Mouse (Mus musculus) Patski (cell line): ENCODE measurements around the gene Add3. TPM values are rescaled to one million over a fixed set of nuclear protein-coding genes. Genes with fewer than 3 reads are reported as not detected.
A peak's percentile ranks its signal among the peaks of the same experiment; 100 is the strongest.

ENCODE experiments used
- ATAC-seq: fragments of 100-300 bp; one replicate; pipeline ENCODE4 v1.8.0; 2021
- CTCF ChIA-PET: fragments of 350-600 bp; sonication (Branson Sonifier 250); formaldehyde crosslinking; loops from one replicate; lab custom pipeline; 2022; ENCODE audit warnings: inconsistent platforms; lab: Charles Lee
- POLR2A ChIA-PET: fragments of 350-600 bp; sonication (Branson Sonifier 250); formaldehyde crosslinking; loops from one replicate; lab custom pipeline; 2022; ENCODE audit warnings: antibody characterized with exemption, inconsistent platforms; lab: Charles Lee
- DNase-seq: peaks from one replicate; pipeline ENCODE4 v3.0.0-alpha.2; 2011; ENCODE audit warnings: low read depth, low spot score
- H3K27me3 ChIP-seq: fragments of 371-371 bp; one replicate; pipeline ENCODE4 v1.5.1; 2021
- CTCF ChIP-seq: fragments of 100-300 bp; IDR thresholded peaks from one replicate; pipeline ENCODE4 v1.5.1; 2021
- in situ Hi-C: fragments of 300-500 bp; cut with MboI; formaldehyde crosslinking; loops from 3 replicates; pipeline ENCODE4 v1.11.1; 2018; ENCODE audit warnings: low pct_unique_long_range_greater_than_20kb, mixed read lengths
- polyA plus RNA-seq: library from polyadenylated mRNA; unstranded; gene quantifications from one replicate; pipeline ENCODE4 v1.2.3, GENCODE M21; 2021

The Add3 gene
- polyA plus RNA-seq, 1 experiment from 2014 or later: 38.4 TPM

DNA sequence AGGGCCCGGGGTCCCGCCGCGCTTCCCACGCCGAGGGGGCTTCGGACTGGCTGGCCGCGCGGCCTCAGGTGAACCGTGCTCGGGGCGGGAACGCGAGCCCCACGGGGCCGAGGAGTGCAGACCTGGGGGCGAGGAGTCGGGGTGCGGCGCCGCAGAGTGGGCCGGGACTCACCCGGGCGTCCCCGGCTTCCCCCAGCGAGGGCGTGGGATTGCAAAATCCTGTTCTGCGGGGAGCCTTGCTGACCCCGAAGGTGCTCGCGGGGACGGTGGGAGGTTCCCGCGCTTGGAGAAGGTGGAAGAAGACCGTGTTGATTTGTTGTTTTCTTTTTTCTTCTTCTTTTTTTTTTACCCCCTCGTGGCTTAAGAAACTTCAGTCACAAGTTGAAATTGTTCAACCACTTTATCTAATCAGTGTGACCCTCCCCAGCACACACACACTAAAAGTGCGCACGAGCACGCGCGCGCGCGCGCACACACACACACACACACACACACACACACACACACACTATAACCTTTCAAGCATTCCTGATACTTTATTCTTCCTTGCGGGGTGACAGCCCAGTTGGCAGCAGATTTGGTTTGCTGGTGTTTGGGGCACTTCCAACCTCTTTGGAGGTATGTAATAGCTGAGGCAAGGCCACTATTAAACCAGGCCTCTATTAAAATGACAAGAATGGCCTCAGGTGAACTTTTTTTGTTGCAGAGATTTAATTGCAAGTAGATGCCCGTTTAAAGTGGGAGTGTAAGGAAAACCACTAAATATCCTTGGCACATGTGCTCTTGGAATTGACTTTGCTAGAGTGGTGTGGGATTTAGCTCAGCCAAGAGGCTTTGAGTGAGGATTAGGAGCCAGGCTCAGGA, 3.1 kb downstream of the Add3 start:
- no peak for TF ChIP-seq CTCF
- DNase-seq: no peak
- CTCF ChIA-PET: interaction anchor here (1.1 to 1.7 kb wide), 5 partner anchors 22 to 136 kb away, joined by 3 to 5 read pairs (median 4); no protein-coding TSS in a partner anchor
- peak; percentile 7 for ATAC-seq
- in situ Hi-C loops: loop anchor here (5.0 kb wide), 1 partner anchor 106 kb away; no protein-coding TSS in a partner anchor
- POLR2A ChIA-PET: no interaction called here
- H3K27me3 ChIP-seq: no peaks in the 10 kb centered on the region

GRCm38 (mm10) chr19:53145075-53145474, 4.8 kb downstream of the Add3 start:
- no peak for ATAC-seq
- DNase-seq: no peak
- no peaks in the 10 kb centered on the region for H3K27me3 ChIP-seq
- ChIA-PET POLR2A (no interaction called here), CTCF (interaction anchor here (0.8 to 2.0 kb wide), 10 partner anchors 9 to 250 kb away, joined by 3 to 6 read pairs (median 3); partner anchors contain the start of gene Mxi1)
- TF ChIP-seq CTCF: no peak
- in situ Hi-C loops: no loop called here

- no peaks in the 10 kb centered on the region for H3K27me3 ChIP-seq
- ChIA-PET CTCF (no interaction called here), POLR2A (no interaction called here)
- DNase-seq (no peak), ATAC-seq (peak; percentile 80)
- TF ChIP-seq CTCF: peak; percentile 50
- in situ Hi-C loops: no loop called here
Measured at GRCm38 (mm10) chr19:53149381-53149780, 9.1 kb downstream of the Add3 start.

- in situ Hi-C loops: no loop called here
- POLR2A ChIA-PET: interaction anchor here (1.3 kb wide), 1 partner anchor 11 kb away, joined by 3 read pairs; no protein-coding TSS in a partner anchor
- ATAC-seq (no peak), DNase-seq (no peak)
- CTCF ChIA-PET: interaction anchor here (1.2 kb wide), 1 partner anchor 16 kb away, joined by 3 read pairs; no protein-coding TSS in a partner anchor
- no peak for TF ChIP-seq CTCF
- no peaks in the 10 kb centered on the region for H3K27me3 ChIP-seq
Measured at GRCm38 (mm10) chr19:53152451-53152850, 12.2 kb downstream of the Add3 start.

DNA sequence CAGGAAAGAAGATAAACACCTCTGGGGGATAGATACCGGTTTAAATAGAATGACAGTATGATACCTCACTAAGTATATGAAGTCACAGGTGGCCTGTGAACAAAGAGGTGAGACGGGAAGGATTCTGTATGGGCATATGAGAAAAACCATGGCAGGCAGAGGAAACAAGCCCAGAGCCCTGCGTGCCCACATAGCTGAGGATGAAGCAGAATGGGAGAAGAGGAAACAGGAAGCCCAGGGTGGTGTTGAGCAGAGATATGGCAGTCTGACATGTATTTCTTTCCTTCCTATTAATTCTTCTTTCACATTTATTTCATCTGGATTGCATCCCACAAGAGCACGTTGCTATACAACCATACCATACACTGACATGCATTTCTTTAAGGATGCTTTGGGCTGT, 12.9 kb downstream of the Add3 start:
- CTCF ChIA-PET: interaction anchor here (0.9 to 2.0 kb wide), 4 partner anchors 10 to 28 kb away, joined by 3 to 7 read pairs (median 4); no protein-coding TSS in a partner anchor
- DNase-seq: no peak
- no peak for ATAC-seq
- no peak for TF ChIP-seq CTCF
- H3K27me3 ChIP-seq: no peaks in the 10 kb centered on the region
- in situ Hi-C loops: no loop called here
- POLR2A ChIA-PET: no interaction called here

- TF ChIP-seq CTCF: no peak
- H3K27me3 ChIP-seq: no peaks in the 10 kb centered on the region
- POLR2A ChIA-PET: no interaction called here
- in situ Hi-C loops: no loop called here
- ATAC-seq: no peak
- CTCF ChIA-PET: interaction anchor here (0.9 to 2.0 kb wide), 5 partner anchors 9 to 27 kb away, joined by 3 to 7 read pairs (median 6); no protein-coding TSS in a partner anchor
- no peak for DNase-seq
Measured at GRCm38 (mm10) chr19:53154156-53154555, 13.9 kb downstream of the Add3 start.

- in situ Hi-C loops: no loop called here
- no peak for TF ChIP-seq CTCF
- ChIA-PET POLR2A (no interaction called here), CTCF (no interaction called here)
- DNase-seq (no peak), ATAC-seq (no peak)
- no peaks in the 10 kb centered on the region for H3K27me3 ChIP-seq
Measured at GRCm38 (mm10) chr19:53156361-53156760, 16.1 kb downstream of the Add3 start.

DNA sequence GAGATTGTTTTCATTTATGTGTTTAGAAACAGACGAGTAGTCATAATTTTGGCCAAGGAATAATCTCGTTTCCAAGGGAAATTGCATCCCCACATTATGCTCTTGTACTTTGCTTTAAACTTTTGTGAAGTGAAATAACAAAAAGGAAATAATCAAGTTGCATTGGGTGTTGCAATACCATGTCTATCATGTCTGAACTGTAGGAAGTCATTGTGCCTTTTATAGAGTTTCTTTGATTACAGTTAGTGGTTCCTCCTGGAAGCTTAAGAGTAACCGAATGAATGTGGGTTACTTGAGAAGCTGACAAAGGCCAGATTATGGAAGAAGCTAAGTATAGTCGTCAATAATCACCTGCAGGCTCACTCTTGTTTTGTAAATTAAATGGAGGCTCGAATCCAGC, 16.9 kb downstream of the Add3 start:
- no peak for DNase-seq
- in situ Hi-C loops: no loop called here
- no peak for TF ChIP-seq CTCF
- POLR2A ChIA-PET: no interaction called here
- H3K27me3 ChIP-seq: no peaks in the 10 kb centered on the region
- no peak for ATAC-seq
- CTCF ChIA-PET: no interaction called here

DNA sequence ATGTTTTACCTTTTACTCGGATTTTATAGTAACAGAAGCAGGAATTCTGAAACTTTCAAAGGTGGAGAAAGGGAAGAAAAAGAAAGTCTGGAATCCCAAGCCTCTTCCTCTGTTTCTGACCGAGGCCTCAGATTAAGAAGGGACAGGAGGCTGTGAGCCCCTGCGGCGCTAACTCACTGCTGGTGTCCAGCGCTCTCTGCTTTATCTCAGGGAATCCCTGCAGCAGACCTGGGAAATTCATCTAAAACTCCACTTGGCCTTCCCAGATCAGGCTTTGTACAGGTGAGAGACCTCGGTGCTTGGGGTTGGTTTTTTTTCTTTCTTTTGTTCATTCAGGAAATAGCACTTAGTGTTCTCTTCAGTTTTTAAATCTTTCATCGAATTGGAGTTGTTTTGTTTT, 19.1 kb downstream of the Add3 start:
- in situ Hi-C loops: no loop called here
- no peak for DNase-seq
- CTCF ChIA-PET: no interaction called here
- TF ChIP-seq CTCF: no peak
- ATAC-seq: no peak
- H3K27me3 ChIP-seq: no peaks in the 10 kb centered on the region
- POLR2A ChIA-PET: no interaction called here

- in situ Hi-C loops: no loop called here
- ChIA-PET POLR2A (no interaction called here), CTCF (interaction anchor here (1.0 to 1.8 kb wide), 4 partner anchors 9 to 27 kb away, joined by 3 to 6 read pairs (median 4); no protein-coding TSS in a partner anchor)
- ATAC-seq (no peak), DNase-seq (no peak)
- TF ChIP-seq CTCF: no peak
- no peaks in the 10 kb centered on the region for H3K27me3 ChIP-seq
Measured at GRCm38 (mm10) chr19:53162927-53163326, 22.7 kb downstream of the Add3 start.

DNA sequence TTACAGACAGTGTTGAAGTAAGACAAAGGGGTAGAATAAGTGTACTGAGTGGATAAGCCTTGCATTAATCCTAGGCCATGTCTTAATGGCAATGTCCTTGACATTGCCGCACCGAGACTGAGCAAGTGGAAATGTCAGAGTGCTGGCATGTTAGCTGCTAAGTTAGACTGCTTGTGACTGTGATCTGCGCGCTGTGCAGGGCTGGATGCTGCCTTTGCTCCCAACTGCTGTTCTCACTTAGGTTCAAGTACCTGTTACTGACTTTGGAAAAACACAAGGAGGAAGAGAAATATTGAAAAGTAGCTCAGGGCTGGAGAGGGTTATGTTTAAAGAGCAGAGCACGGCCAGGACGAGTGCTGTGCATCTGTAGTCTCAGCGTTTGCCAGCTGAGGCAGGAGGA, 24.4 kb downstream of the Add3 start:
- ATAC-seq (no peak), DNase-seq (no peak)
- TF ChIP-seq CTCF: no peak
- in situ Hi-C loops: no loop called here
- POLR2A ChIA-PET: interaction anchor here (1.7 kb wide), 1 partner anchor 9 kb away, joined by 4 read pairs; no protein-coding TSS in a partner anchor
- CTCF ChIA-PET: interaction anchor here (1.2 to 2.1 kb wide), 5 partner anchors 10 to 157 kb away, joined by 3 to 7 read pairs (median 4); no protein-coding TSS in a partner anchor
- H3K27me3 ChIP-seq: no peaks in the 10 kb centered on the region
